Mouse (Mus musculus) heart, embryonic 16.5 days (tissue): ENCODE results near the gene Ahdc1. TPM values are rescaled to one million over a fixed set of nuclear protein-coding genes. Genes with fewer than 3 reads are reported as not detected.

Experiments used
- ATAC-seq: fragments of 200-750 bp; cut with Nextera tagmentation; replicated peaks from 2 replicates; pipeline ENCODE4 v1.8.0; 2017; ENCODE audit warnings: moderate number of reproducible peaks; ENCODE audit not compliant: insufficient read depth, low FRiP score; ENCODE audit errors: extremely low read depth
- H3K27ac ChIP-seq: fragments of 300-500 bp; sonication (generic); 2 replicates; pipeline ENCODE4 v1.5.1; 2014; ENCODE audit warnings: mild to moderate bottlenecking, low read length, control low read depth, moderate library complexity
- H3K27me3 ChIP-seq: fragments of 300-500 bp; sonication (generic); 2 replicates; pipeline ENCODE4 v1.6.1; 2014; ENCODE audit warnings: low read length, mixed read lengths; ENCODE audit not compliant: control insufficient read depth, insufficient read depth
- H3K36me3 ChIP-seq: fragments of 300-500 bp; sonication (generic); 2 replicates; pipeline ENCODE4 v1.6.1; 2014; ENCODE audit not compliant: control insufficient read depth, insufficient read depth
- H3K4me1 ChIP-seq: fragments of 300-500 bp; sonication (generic); 2 replicates; pipeline ENCODE4 v1.6.1; 2014; ENCODE audit warnings: low read length, mixed read lengths; ENCODE audit not compliant: control insufficient read depth, insufficient read depth
- H3K4me2 ChIP-seq: fragments of 300-500 bp; sonication (generic); 2 replicates; pipeline ENCODE4 v1.6.1; 2014; ENCODE audit warnings: low read depth, mild to moderate bottlenecking, control low read depth, low read length
- H3K4me3 ChIP-seq: fragments of 300-500 bp; sonication (generic); 2 replicates; pipeline ENCODE4 v1.5.1; 2014; ENCODE audit warnings: mild to moderate bottlenecking, control low read depth, low read length
- H3K9ac ChIP-seq: fragments of 300-500 bp; sonication (generic); 2 replicates; pipeline ENCODE4 v1.6.1; 2014; ENCODE audit warnings: low read length, control low read depth
- H3K9me3 ChIP-seq: fragments of 300-500 bp; sonication (generic); replicated peaks from 2 replicates; pipeline ENCODE4 v1.6.1; 2016; ENCODE audit warnings: low read length; ENCODE audit not compliant: control insufficient read depth
- WGBS: fragments of 180-500 bp; shearing (Covaris S2); extraction: QIAGEN DNeasy Blood & Tissue Kit; methylation state at CpG from one replicate; pipeline ENCODE4 v1.1.7; 2014; 5-methylcytosine and 5-hydroxymethylcytosine counted together
- polyA plus RNA-seq: library from polyadenylated mRNA; unstranded; fragments of >200 nt; fragmentation: Nextera tagmentation; extraction: Ambion mirVana; gene quantifications from 2 replicates; pipeline ENCODE4 v1.2.1, GENCODE M21; 2015

The Ahdc1 gene
- polyA plus RNA-seq, 1 experiment from 2014 or later, result 7.2 TPM

DNA sequence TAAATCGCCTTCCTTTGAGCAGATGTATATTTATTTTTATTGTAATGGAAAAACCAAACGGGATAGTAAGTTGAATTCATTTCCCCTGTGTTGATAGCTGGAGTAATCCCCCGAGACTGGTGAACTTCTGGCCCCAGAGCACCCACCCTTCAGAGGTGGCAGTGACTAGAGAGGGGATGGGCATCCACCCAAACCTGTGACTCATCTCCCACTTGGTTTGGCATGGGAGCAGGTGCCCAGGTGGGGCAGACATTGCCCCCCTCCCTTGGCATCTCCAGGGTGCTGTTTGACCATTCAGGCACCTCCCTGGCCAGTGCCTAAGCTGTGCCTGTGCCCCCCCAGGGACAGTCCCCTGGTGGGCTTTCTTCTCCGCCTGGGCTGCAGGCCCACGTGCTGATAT lies 3.0 kb downstream of the Ahdc1 start:
- 33% methylated on average over 5 of the region's 5 CpGs for WGBS
- H3K27ac ChIP-seq, result peak overlapping the region; percentile 96
- H3K9ac ChIP-seq, result peak overlapping the region; percentile 99
- H3K9me3 ChIP-seq, result no peaks in the 10 kb centered on the region
- peaks cover 53% of the 10 kb centered on the region for H3K4me1 ChIP-seq
- H3K36me3 ChIP-seq, result no peaks in the 10 kb centered on the region
- H3K27me3 ChIP-seq, result no peaks in the 10 kb centered on the region
- H3K4me3 ChIP-seq, result peak overlapping the region; percentile 93
- no peak for ATAC-seq
- H3K4me2 ChIP-seq, result peak overlapping the region; percentile 92

- peak overlapping the region; percentile 27; the same call in 1 of the 2 replicates for H3K9ac ChIP-seq
Measured at GRCm38 (mm10) chr4:133014896-133015709, 4.0 kb downstream of the Ahdc1 start.

GRCm38 (mm10) chr4:133015710-133016651 lies 4.9 kb downstream of the Ahdc1 start:
- no peaks in the 10 kb centered on the region for H3K36me3 ChIP-seq
- H3K4me3 ChIP-seq, result no peak overlapping the region
- H3K9ac ChIP-seq, result peak overlapping the region; percentile 16; the same call in 1 of the 2 replicates
- no peak overlapping the region; the same call in 1 of the 2 replicates for H3K4me2 ChIP-seq
- no peaks in the 10 kb centered on the region for H3K9me3 ChIP-seq
- 0 out of 2 replicates have a peak, but pooled peaks have one; percentile 2 for ATAC-seq
- peak overlapping the region; percentile 47 for H3K27ac ChIP-seq
- H3K27me3 ChIP-seq, result no peaks in the 10 kb centered on the region
- WGBS, result 40% methylated on average over 9 of the region's 9 CpGs
- H3K4me1 ChIP-seq, result peaks cover 58% of the 10 kb centered on the region

More at GRCm38 (mm10) chr4:133014896-133015709, 4.0 kb downstream of the Ahdc1 start:
- Histone ChIP-seq H3K27me3 (no peaks in the 10 kb centered on the region), H3K9me3 (no peaks in the 10 kb centered on the region), H3K4me2 (peak overlapping the region; percentile 18; the same call in 1 of the 2 replicates), H3K4me1 (peaks cover 53% of the 10 kb centered on the region), H3K27ac (peak overlapping the region; percentile 47; the same call in 1 of the 2 replicates), H3K36me3 (no peaks in the 10 kb centered on the region), H3K4me3 (no peak overlapping the region)
- WGBS, result 35% methylated on average over 10 of the region's 10 CpGs
- no peak for ATAC-seq

GRCm38 (mm10) chr4:133016677-133017415 lies 5.8 kb downstream of the Ahdc1 start:
- WGBS, result 42% methylated on average over 4 of the region's 4 CpGs
- H3K4me3 ChIP-seq, result no peak overlapping the region
- H3K36me3 ChIP-seq, result no peaks in the 10 kb centered on the region
- ATAC-seq, result no peak
- H3K4me2 ChIP-seq, result peak overlapping the region; percentile 14; the same call in 1 of the 2 replicates
- H3K9me3 ChIP-seq, result no peaks in the 10 kb centered on the region
- no peaks in the 10 kb centered on the region for H3K27me3 ChIP-seq
- H3K27ac ChIP-seq, result peak overlapping the region; percentile 32
- peaks cover 67% of the 10 kb centered on the region for H3K4me1 ChIP-seq
- peak overlapping the region; percentile 53 for H3K9ac ChIP-seq

- Histone ChIP-seq H3K4me1 (peaks cover 76% of the 10 kb centered on the region), H3K9me3 (no peaks in the 10 kb centered on the region), H3K27me3 (no peaks in the 10 kb centered on the region), H3K9ac (no peak overlapping the region; the same call in 1 of the 2 replicates), H3K4me2 (peak overlapping the region; percentile 14; the same call in 1 of the 2 replicates), H3K36me3 (no peaks in the 10 kb centered on the region), H3K27ac (no peak overlapping the region; the same call in 1 of the 2 replicates), H3K4me3 (no peak overlapping the region)
- ATAC-seq, result no peak
- WGBS, result 54% methylated on average over 6 of the region's 6 CpGs
Measured at GRCm38 (mm10) chr4:133017597-133018262, 6.7 kb downstream of the Ahdc1 start.

DNA sequence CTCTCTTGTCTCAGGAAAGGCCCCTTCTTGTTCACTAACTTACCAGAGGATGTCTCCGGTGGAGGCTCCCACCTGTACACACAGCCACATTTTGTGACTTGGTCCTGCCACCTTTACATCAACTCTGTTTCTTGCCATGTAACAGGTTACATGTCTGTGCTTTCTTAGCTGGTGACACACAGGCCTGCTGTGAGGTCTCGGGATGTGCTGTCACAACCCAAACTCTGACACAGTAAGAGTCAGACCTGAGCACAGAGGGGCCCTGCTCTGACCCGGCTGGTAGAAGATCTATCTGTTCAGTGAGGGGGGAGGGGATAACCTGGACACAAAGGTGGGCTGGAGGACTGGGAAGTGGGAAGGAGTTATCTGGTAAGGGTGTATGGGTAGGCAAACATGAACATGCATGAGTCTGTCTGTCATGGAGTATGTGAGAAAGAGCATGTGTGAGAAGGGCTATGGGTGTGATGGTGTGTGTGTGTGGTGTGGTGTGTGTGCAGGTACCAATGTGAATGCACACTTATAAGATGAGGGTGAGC lies 7.3 kb downstream of the Ahdc1 start:
- H3K27ac ChIP-seq, result no peak overlapping the region
- 74% methylated on average over 3 of the region's 3 CpGs for WGBS

GRCm38 (mm10) chr4:133020721-133021120 lies 9.7 kb downstream of the Ahdc1 start:
- no peak overlapping the region for H3K4me2 ChIP-seq
- no peak overlapping the region for H3K9ac ChIP-seq
- no peak overlapping the region for H3K4me3 ChIP-seq
- H3K27ac ChIP-seq, result 0 out of 2 replicates have a peak overlapping the region, but pooled peaks have one; percentile 6
- H3K27me3 ChIP-seq, result no peaks in the 10 kb centered on the region
- H3K4me1 ChIP-seq, result peaks cover 79% of the 10 kb centered on the region
- WGBS, result 54% methylated on average over 5 of the region's 6 CpGs
- no peak for ATAC-seq
- H3K36me3 ChIP-seq, result no peaks in the 10 kb centered on the region
- no peaks in the 10 kb centered on the region for H3K9me3 ChIP-seq

More for the DNA sequence above, 7.3 kb downstream of the Ahdc1 start:
- Histone ChIP-seq H3K4me3 (no peak overlapping the region), H3K4me1 (peaks cover 77% of the 10 kb centered on the region), H3K9me3 (no peaks in the 10 kb centered on the region), H3K4me2 (no peak overlapping the region), H3K27me3 (no peaks in the 10 kb centered on the region), H3K9ac (no peak overlapping the region), H3K36me3 (no peaks in the 10 kb centered on the region)
- no peak for ATAC-seq
